Mouse (Mus musculus) stomach, postnatal 0 days (tissue): Measurements from ENCODE around the gene Trim31.

ENCODE experiments used
- CTCF ChIP-seq: IDR thresholded peaks from 2 replicates; pipeline ENCODE4 v1.5.1; 2016; ENCODE audit warnings: antibody characterized with exemption, low read depth, mild to moderate bottlenecking, moderate library complexity
- EP300 ChIP-seq: optimal IDR thresholded peaks from 2 replicates; pipeline ENCODE3; 2016; ENCODE audit warnings: antibody characterized with exemption

DNA sequence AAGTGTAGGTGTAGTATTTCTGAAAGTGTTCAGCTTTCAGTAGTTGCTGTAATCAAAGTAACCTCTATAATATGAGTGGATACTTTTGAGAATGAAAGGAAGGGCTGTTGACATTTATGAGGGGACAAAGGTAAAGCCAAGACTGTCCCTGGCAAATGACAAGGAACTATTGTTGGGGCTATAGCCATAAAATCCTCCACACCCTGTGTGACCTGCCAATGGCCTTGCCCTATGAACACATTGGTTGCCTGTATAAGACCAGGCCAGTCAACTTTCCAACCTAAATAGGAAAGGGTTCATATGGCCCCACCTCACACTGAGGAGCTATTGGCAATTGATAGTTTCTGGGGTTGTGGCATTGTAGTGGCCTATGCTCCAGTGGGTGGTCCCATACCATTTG is 853 bp upstream of the Trim31 start:
- TF ChIP-seq CTCF, result no peak
- TF ChIP-seq EP300, result no peak
